Mouse (Mus musculus) ES-E14 (cell line): ENCODE measurements around the gene Znrf2.

Source experiments
- CHD2 ChIP-seq: IDR thresholded peaks from 2 replicates; pipeline ENCODE4 v1.6.1; 2014; ENCODE audit warnings: mild to moderate bottlenecking, low read depth, low read length, inconsistent platforms
- HCFC1 ChIP-seq: IDR thresholded peaks from 2 replicates; pipeline ENCODE4 v1.6.1; 2012; ENCODE audit warnings: low read length, inconsistent platforms, borderline replicate concordance; ENCODE audit not compliant: insufficient read depth

- no peak for TF ChIP-seq CHD2
- no peak for TF ChIP-seq HCFC1
Measured at GRCm38 (mm10) chr6:54772078-54772477, 44.6 kb upstream of the Znrf2 start.
